Comparison of ENCODE assay signal across 13 mouse cellular contexts in the genomic region with DNA sequence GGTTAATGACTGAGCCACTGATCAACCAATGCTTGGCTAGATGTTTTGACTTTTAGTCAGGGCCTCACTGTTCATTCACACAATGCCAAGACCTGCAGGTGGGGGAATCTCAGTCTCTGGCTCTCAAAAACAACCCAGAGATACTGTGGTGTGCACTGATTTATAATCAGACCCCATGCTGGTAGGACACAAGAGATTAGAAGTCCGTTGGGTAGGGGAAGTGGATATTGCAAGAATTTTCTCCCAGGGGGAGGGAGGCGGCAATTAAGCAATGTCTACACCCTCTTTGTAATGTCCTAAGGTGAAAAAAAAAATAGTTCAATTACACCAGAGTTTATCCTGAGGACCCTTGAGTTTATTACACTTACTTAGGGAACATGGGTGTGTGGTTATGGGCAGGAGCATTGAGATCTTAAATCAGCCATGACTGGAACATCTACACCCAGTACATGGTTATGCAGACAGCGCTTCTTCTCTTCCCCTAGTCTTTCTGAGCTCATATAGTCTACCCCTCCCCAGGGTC.
"Had no signal": no experiment of that assay in that cellular context is flagged by ENCODE, and none has a peak within 500 bp of the region (broad histone marks: within the 10 kb centered on the region; RNA-seq: fewer than 3 reads in every experiment).

No protein-coding gene starts in this region.

- ATAC-seq: hindbrain, postnatal 0 days had no signal

- DNase-seq: kidney, adult 11 months; kidney, postnatal 25 days; left cerebral cortex, postnatal 4 days; lung, postnatal 10 days; midbrain, embryonic 14.5 days; right cerebral cortex, adult 18-20 months; thymus, postnatal 4 days had no signal

- H3K9ac ChIP-seq: limb, embryonic 13.5 days; liver, embryonic 14.5 days; neural tube, embryonic 15.5 days had no signal

- H3K27ac ChIP-seq: hindbrain, postnatal 0 days; limb, embryonic 13.5 days; liver, embryonic 14.5 days; midbrain, embryonic 10.5 days; neural tube, embryonic 15.5 days had no signal

- H3K36me3 ChIP-seq: limb, embryonic 13.5 days; midbrain, embryonic 10.5 days; neural tube, embryonic 15.5 days had no signal

- H3K9me3 ChIP-seq: limb, embryonic 13.5 days; midbrain, embryonic 10.5 days; neural tube, embryonic 15.5 days had no signal

- H3K4me3 ChIP-seq: limb, embryonic 13.5 days; midbrain, embryonic 10.5 days; myocyte; neural tube, embryonic 15.5 days had no signal

- H3K4me2 ChIP-seq: limb, embryonic 13.5 days; neural tube, embryonic 15.5 days had no signal
